Mouse (Mus musculus) erythroblast, embryonic 14.5 days (primary cell): ENCODE results near the gene Itpk1.

Source experiments
- GATA1 ChIP-seq: IDR thresholded peaks from 2 replicates; pipeline ENCODE4 v1.6.1; 2012; ENCODE audit warnings: low read length, inconsistent platforms, mixed read lengths
- TAL1 ChIP-seq: IDR thresholded peaks from 3 replicates; pipeline ENCODE4 v1.6.1; 2012; ENCODE audit warnings: low read length, inconsistent platforms, mixed read lengths

- TF ChIP-seq GATA1 (no peak), TAL1 (no peak)
Measured at GRCm38 (mm10) chr12:102602255-102603041, 102.3 kb downstream of the Itpk1 start.
